Mouse (Mus musculus): ENCODE measurements around the gene Zswim4.

Zswim4 gene

DNA sequence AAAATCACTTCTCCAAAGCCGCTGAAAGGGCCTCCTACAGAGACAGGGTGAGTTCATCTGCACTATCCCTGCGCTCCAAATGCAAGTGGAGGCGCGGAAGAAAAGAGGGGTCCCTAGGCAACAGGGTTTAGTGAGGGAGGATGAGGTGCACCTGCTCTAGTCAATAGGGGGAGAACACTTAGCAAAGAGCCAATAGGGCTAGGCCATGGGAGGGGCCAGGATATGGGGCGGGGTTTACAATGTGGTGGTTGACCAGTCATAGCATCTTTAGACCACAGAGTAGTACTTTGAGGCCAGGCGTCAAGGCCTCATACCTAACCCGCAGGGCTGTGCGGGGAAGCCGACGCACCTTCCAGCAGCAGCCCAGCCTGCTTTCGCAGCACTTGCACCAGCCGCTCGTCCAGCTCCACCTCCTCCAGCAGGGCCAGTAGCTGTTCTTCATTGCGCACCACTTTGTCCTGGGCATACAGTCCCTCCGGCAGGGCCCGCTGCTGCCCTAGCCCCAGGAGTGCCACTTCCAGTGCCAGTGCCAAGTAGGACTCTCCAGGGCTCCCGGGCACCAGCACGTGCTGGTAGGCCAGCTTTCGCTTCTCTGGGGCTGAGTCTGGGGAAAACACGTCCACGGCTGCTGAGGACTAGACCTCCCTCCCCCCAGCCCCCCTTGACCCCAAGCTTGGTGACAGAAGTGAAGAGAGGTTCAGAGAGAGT is 13.4 kb downstream of the Zswim4 start:
- no peak for DNase-seq (ENCODE audit: low spot score in 2 of 2)

DNA sequence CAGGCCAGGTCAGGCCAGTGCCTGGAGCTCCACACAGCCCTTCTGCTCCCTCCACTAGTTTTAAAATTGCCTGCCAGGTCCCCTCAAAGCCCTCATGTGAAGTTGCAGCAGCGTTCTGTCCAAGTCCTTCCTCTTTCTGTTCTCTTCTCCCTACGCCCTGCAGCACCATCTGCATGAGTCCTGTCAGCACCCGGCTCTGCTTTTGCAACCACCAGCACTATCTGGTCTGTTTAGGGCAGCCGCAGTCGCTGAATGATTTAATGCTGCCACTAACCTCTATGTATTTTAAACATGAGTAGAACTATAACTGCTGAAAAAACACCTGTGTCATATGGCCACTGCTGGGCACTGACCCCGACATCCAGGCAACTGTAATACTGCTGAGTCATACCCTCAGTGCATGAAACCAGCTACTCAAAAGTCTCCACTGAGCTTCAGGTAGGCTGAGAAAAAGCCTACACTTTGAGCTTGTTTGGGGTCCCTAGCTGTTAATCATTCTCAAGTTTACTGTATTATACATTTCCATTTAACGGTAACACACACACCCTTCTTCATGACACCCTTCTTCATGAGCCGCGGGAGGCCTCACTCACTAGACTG is 14.2 kb downstream of the Zswim4 start:
- DNase-seq (ENCODE audit: low spot score in 2 of 2), result no peak

DNA sequence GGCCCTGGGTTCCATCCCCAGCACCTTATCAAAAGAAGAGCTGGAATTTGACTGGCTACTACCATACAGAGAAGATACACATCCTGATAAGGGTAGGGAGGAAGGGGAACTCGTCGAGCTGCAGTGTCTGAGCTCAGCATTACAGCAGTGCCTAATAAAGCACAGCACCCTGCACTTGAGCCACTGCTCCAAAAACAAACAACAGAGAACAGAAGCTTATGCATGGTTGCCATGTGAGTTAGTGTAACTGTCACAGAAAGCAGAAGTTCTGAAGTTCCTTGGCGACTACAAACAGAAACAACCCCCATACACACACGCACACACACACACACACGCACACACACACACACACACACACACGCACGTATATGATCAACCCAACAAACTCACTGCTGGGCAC is 16.8 kb downstream of the Zswim4 start:
- no peak for DNase-seq (ENCODE audit: low spot score in 2 of 2)

DNA sequence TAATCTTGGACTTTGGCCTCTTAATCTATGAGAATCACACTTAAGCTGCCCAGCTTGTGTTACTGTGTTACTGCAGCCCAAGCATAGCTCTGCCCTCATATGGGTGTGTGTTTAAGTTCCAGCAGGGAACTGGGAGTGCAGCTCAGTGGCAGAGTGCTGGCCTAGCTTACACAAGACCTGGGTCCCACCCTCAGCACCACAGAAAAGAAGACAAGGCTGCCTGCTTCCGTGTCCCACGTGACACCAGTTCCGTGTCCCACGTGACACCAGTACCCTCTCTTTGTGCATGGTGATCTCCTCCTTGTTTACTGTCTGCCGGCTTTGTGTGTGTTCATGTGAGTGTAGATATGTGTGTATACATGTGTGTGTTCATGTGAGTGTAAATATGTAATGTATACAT is 18.7 kb downstream of the Zswim4 start:
- DNase-seq (ENCODE audit: low spot score in 2 of 2), result no peak

DNA sequence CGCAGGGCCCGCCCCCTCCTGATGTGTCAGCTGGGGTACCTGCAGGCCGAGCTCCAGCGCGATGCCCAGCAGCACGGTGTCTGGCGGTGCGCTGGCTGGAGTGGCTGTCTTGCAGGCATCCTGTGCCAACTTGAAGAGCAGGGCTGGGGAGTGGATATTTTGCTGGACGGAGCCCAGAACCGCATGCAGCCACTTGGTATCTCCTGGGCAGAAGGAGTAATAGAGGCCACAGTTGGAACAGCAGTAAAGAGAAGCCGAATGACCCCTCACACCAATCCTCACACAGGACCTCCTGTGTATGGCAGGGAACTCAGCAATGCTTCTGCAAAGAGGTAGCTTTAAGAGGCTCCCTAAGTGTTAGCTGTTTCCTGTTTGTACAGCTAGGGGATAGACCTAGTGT is 19.6 kb downstream of the Zswim4 start:
- no peak for DNase-seq (ENCODE audit: low spot score in 2 of 2)

DNA sequence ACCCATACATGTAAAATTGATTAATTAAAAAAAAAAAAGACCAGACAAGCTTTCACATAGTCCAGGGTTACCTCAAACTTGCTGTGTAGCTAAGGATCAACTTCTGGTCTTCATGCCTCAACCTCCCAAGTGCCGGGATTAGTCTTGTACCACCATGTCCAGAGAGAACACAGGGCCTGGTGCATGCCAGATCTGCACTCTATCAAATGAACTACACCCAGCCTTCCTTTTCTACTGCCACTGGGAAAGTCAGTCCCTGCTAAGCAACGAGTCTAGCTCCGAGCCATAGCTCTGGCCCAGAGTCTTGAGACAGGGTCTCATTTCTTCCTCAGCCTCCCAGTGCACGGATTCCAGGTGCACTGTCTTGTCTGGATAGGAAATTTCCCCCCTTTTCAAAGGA is 23.6 kb downstream of the Zswim4 start:
- no peak for DNase-seq (ENCODE audit: low spot score in 2 of 2)

DNA sequence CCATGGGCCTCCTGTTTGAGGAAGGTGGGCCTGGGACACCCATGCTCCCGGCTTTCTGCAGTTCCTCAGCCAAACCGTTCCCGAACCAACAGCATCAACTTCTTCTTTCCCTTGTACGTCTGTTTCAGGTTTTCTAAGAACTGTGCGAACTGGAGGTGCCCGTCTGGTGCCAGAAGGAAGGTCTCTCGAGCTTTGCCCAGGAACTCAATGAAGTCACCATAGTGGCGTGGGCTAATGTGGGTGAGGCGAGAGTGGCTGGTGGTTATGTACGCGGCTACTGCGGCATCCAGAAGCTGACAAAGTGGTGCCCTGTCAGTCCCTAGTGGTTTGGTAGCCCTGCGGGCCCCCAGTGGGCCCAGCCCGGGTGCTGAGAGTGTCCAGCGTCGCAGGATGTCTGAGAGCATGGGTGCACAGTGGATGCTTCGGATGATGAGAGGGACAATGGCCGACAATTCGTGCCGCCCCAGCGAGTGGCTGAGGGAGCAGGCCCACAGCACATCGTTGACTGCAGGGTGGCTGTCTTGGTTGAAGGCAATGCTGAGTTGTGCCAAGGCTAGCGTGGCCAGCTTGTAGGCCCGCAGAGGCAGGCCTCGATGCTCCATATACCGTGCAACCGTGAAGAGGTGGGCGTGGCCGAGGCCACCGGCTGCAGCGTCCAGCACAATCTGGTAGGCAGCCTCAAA is 24.8 kb downstream of the Zswim4 start:
- DNase-seq (ENCODE audit: low spot score in 2 of 2), result no peak

DNA sequence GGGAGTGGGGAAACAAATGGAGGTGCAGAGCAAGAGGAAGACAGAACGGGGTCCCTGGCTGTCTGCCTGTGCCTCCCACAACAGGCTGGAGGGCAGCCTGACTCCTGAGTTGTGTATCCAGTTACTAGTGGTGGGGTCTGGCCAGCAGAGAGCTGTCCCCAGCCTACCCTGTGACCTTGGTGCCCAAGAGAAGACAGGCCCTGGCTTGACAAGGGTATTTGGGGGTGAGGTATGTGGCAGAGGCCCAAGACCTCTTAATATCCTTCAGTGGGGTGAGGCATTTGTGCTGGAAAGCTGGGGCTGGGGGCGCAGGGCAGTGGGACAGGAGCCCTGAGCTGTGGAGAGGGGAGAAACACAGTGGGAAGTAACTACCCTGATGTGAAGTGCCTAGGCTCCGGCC is 25.7 kb downstream of the Zswim4 start:
- no peak for DNase-seq (ENCODE audit: low spot score in 2 of 2)

DNA sequence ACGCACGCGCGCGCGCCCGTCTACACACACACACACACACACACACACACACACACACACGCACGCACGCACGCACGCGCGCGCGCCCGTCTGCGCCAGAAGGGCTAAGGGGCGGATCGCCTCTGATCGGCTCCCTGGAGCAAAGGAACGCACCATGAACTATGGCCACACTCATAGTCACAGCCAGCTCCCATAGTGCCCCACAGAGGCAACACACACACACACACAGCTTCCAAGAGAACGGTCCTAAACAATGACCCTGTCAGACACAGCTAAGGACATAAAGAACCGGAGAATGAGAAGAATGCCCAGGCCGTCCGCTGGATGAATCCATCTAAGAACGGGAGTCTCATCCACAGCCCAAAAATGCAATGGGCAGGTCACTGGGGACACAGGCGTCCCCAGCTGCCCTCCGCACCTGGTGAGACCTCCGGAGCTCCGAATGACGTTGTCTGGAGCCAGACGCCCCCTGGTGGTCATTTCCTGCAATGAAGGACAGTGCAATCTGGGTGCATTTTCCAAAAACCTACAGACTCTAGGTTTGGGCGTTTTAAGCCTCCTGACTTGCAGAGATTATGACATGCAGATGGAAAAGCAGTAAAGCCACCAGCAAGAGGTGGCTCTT is 26.6 kb downstream of the Zswim4 start:
- DNase-seq (ENCODE audit: low spot score in 2 of 2), result peak; percentile 72 to 86

DNA sequence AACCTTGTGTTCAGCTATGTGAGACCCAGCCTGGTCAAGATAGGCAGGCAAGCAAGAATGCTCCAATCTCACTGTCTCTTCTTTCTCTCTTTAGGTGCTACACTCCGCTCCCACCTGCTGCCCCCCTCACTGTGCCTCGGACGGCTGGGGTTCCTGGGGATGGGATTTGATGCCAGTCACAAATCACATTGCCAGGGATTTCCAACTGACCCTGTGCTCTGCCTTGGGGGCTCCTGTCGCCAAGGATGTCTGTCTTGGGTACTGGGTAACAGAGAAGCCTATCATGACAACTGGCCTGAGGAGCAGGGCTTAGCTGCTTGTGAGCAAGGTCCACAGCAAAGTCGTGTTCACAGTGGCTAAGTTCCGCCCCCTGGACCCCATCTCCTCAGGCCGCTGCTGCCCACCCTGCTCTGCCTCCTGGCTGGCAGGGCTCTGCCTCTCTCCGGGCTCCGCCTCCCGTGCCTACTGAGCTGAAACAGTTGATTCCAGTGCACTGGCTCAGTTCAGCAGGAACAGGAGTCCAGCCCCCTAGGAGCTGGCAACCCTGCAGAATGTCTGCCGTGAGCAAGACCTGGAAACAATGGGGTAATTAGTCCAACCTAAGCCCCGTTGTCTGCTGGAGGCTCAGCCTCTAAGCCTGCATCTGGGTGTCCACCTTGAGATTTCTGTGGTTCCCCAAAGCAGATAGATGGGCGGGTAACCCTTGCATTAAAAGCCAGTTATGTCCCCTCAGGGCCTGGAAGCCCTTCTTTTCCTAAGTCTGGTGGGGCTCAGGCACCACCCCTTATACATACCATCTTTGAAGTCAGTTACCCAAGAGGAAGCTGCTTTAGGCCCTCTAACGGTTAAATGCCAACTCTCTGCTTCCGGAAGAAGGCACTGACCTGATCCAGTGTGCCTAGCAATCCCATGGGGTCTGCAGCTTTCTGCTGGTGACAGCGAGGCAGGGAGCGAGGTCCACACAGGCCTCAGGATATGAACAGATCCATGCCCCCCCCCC is 28.2 kb downstream of the Zswim4 start:
- DNase-seq (ENCODE audit: low spot score in 2 of 2), result no peak

DNA sequence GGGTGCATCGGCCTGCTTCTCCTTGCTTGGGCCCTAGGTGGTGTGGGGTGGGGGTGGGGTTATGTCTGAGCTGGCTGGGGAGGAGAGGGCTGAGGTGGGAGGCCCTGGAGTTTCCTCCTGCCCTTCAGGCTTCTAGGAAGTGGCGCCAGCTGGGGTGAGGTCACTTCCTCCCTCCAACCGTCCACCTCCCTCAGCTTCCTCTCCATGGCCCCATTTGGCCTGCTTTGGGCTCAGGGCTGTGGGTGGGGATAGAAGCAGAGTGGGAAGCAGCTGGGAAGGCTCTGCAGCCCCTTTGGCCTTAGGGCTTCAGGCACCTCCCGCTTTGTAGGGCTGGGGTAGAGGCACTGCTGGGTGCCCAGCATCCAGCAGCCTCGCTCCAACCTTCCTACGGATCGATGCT is 29.0 kb downstream of the Zswim4 start:
- DNase-seq (ENCODE audit: low spot score in 2 of 2), result peak; percentile 66 to 71

DNA sequence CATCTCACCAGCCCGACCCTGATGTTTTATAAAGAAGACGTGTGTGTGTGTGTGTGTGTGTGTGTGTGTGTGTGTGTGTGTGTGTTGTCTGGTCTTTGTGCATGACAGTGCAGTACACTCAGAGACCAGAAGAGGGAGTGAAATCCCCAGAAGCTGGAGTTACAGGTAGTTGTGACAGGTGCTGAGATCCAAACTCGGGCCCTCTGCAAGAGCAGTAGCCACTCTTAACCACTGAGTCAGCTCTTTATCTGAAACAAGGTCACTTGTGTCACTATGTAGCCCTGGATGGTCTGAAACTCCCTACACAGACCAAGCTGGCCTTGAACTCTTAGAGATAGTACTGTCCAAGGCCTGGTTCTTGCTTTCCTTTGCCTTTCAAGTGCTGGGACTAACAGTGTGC is 30.2 kb downstream of the Zswim4 start:
- no peak for DNase-seq (ENCODE audit: low spot score in 2 of 2)

DNA sequence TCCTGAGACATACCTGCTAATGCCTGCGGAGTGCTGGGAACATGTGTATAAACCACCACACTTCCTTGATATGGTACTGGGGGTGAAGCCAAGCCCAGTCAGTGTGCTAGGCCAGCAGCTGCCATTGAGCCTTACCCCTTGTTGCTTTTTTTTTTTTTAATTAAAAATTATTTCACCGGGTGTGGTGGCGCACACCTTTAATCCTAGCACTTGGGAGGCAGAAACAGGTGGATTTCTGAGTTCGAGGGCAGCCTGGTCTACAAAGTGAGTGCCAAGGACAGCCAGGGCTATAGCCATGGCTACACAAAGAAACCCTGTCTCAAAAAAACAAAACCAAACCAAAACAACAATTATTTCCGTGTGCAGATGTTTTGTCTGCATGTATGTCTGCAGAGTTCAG is 31.8 kb downstream of the Zswim4 start:
- DNase-seq (ENCODE audit: low spot score in 2 of 2), result no peak

DNA sequence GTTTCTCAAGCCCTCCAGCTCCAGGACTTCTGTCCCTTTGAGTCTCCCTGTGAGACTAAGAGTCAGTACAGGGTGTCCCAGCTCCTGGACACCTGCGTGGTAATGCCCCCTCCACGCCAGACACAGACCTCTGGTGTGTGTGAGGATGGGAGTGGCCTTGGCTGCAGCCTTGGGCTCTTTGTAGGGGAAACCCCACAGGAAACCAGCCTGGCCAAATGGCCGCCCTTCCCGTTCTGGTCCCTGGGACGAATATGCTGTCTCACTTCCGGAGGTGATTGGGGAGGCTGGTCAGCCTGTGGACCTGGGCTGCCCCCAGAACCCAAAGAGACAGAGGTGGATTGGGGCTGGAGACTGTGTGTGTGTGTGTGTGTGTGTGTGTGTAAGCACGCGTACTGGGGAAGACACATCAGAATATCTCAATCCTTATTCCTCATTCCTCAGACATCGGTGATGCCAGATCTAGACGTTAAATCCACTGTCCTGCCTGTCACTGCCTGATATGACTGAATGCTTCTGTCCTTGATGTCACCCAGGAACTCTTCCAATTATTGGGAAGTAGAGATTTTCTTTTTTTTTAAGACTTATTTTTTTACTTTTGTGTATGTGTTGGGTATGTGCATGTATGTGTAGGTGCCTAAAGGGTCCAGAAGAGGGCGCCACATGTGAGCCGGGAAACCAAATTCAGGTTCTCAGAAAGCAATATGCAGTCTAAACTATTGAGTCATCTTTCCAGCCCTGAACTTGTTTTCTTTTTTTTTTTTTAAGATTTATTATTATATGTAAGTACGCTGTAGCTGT is 32.7 kb downstream of the Zswim4 start:
- DNase-seq (ENCODE audit: low spot score in 2 of 2), result peak in 1 of 2 experiments; percentile 62

DNA sequence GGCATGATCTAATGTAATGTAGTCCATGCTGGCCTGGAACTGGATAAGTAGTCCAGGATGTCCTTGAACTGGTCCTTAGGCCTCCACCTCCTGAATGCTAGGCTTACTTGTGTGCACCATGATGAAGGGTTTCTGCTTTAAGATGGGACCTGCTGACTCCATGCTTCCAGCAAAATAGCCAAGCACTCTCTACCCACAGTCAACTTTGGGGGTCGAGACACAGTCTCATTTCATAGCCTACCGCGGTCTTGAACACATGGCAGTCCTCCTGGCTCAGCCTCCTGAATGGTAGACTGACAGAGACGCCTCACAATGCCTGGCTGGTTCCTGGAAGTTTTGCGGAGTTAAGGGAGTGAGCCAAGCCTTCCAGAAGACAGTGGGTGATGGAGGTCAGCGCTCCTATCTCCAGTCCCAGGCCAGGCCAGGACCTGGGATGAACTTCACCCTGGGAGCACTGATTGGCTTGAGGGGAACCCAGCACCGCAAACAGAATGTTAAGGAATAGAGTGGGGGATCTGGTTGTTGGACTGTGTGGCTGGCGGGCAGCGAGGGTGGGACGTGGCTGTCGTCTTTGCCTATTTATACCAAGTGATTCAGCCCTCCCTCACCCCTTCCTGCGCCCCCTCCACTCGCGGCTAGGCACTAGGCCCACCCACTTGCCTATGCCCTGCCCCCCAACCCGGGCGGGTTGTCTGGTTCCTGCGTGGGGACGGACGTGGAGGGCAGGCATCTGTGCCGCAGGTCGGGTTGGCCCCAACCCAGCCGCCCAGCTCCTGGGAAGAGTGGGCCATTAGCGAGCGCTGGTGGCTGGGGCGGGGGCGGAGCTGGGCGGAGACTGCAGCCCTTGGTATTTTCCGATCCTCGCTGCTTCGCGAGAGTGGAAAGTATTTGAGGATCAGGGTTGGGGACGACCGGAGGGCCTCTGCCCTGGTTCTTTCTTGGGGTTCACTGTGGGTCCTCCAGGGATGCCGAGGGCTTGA is 33.6 kb downstream of the Zswim4 start:
- peak; percentile 79 to 82 for DNase-seq (ENCODE audit: low spot score in 2 of 2)

DNA sequence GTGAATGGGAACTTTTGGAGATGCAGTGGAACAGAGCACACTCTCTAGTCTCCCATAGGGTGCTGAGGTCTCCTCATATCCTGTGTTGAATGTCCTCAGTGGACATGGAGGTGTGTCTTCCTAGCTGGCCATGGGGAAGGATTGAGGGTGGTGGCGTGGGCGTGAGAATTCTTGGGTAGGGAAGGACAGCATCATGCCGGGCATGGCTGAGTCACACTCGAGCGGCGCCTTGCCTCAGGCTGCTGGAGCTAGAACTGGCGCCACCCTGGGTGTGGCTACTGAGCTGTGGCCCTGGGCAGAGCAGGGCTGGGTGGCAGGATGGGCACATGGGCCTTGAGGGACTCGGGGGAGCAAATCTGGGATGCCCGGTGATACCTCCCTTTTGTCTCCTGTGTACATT is 34.4 kb downstream of the Zswim4 start:
- DNase-seq (ENCODE audit: low spot score in 2 of 2), result peak; percentile 65 to 69

DNA sequence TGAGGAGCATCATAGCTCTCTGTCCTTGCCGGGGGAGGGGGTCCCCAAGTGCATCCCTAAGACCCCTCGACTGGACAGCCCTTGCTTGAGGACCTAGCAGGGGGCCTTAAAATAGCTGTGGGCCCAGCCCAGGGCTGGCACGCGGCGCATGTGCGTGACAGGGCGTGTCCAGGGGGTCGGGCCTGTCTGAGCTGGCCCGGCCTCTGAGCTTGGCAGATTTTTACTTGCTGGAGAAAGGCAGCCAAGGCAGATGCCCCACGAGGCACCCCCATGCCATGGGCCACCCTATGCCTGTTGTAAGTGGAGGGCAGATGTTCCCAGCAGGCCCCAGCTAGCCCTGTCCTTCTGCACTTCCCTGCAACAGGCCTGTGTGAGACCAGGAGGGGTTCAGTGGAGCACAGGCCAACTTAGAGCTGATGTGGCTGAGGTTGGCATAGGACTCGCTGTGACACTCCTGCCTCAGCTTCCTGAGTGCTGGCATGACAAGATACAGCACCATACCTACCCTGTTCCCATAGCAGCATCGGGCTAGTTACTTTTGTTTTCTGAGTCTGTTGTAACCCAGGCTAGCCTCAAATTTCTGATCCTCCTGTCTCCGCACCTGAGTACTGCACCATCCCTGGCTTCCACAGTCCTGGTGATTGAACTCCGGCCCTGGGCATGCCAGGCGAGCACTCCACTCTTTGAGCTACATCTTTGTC is 35.2 kb downstream of the Zswim4 start:
- peak; percentile 70 to 74 for DNase-seq (ENCODE audit: low spot score in 2 of 2)

DNA sequence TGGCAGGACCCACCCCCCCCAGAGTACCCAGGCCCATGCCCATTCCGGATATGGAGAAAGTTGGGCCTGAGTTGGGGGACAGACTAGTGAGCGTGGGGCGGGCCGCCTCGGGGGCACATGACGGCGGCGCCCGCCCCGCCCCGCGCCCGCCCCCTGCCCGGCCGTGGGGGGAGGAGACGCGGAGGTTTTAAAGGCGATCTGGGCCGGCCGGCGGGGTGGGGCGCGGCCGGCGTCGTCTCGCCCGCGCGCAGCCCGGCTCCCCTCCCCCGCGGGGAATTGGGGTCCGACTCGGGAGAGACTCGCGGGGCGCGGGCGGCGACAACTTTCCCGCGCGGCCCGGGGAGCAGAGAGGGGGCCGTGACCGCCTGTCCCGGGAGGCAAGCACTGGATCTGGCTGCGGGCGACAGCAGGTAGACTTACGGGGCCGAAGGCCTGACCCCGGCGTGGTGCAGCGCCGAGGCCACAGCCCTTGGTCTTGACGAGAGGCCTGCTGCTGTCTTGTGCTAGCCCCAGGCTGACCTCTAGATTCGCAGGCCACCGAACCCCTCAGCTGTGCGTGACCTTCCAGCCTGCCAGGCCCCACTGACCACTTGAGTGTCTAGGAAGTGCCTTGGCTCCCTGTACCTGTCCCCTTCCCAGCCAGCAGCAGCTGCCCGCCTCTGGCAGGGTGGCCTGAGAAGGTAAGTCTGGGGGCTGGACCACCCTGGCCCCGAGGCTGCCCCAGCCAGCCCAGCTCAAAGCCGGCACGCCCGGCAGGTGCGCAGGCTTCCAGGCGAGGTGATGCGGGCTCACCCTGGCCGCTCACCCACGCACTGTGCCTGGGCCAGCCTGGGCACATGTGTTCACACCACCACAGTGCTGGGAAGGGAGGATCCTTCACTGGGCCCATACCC is 36.0 kb downstream of the Zswim4 start:
- peak; percentile 80 to 85 for DNase-seq (ENCODE audit: low spot score in 2 of 2)

Data from urinary bladder, postnatal 4 days (tissue).